Mouse (Mus musculus): ENCODE results near the gene Efcab5. TPM values are rescaled to one million over a fixed set of nuclear protein-coding genes. Genes with fewer than 3 reads are reported as not detected.
"Not testable (repeated sequence)": the region's sequence is repeated elsewhere in the genome, so short reads cannot be mapped to it uniquely, and the experiment has no call there.

The Efcab5 gene
- polyA plus RNA-seq, 1 experiment, result not detected

- Histone ChIP-seq H3K4me1 (ENCODE audit: control insufficient read depth, insufficient read depth, low read length) (no peaks in the 10 kb centered on the region), H3K27ac (ENCODE audit: insufficient read depth, low read depth, low read length) (no peak overlapping the region), H3K4me3 (ENCODE audit: insufficient read depth, low read length) (no peak overlapping the region)
- TF ChIP-seq POLR2A (IDR thresholded peaks at IDR 0.05; ENCODE audit: borderline replicate concordance, low read depth, low read length) (no peak), CTCF (IDR thresholded peaks at IDR 0.05; ENCODE audit: low read depth, low read length) (no peak)
Observed at GRCm38 (mm10) chr11:77148774-77149173, 40.0 kb downstream of the Efcab5 start.

DNA sequence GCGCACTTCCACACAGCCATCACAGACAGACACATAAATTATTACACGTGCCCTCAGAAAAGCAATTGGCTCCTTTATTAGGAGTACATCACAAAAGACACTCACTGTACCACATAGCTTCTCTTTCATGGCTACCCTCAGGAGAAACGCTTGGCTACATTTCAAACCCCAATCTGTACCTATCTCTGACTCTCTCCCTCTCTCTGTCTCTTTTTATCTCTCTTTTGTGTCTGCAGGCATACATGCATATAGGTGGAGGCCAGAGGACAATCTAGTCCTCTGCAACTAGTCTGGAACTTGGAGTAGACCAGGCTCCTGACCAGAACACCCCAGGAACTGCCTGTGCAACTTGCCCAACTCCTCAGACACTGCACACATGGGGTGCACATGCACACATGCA is 41.0 kb downstream of the Efcab5 start:
- H3K4me3 ChIP-seq (ENCODE audit: insufficient read depth, low read length), result no peak overlapping the region
- no peak overlapping the region for H3K27ac ChIP-seq (ENCODE audit: insufficient read depth, low read depth, low read length)
- H3K4me1 ChIP-seq (ENCODE audit: control insufficient read depth, insufficient read depth, low read length), result no peaks in the 10 kb centered on the region
- TF ChIP-seq POLR2A (IDR thresholded peaks at IDR 0.05; ENCODE audit: borderline replicate concordance, low read depth, low read length) (no peak), CTCF (IDR thresholded peaks at IDR 0.05; ENCODE audit: low read depth, low read length) (no peak)

- Histone ChIP-seq H3K27ac (ENCODE audit: insufficient read depth, low read depth, low read length) (no peak overlapping the region), H3K4me1 (ENCODE audit: control insufficient read depth, insufficient read depth, low read length) (peaks cover 3% of the 10 kb centered on the region; the same call in 1 of the 2 replicates), H3K4me3 (ENCODE audit: insufficient read depth, low read length) (no peak overlapping the region)
- TF ChIP-seq CTCF (IDR thresholded peaks at IDR 0.05; ENCODE audit: low read depth, low read length) (no peak), POLR2A (IDR thresholded peaks at IDR 0.05; ENCODE audit: borderline replicate concordance, low read depth, low read length) (no peak)
Observed at GRCm38 (mm10) chr11:77145423-77145822, 43.3 kb downstream of the Efcab5 start.

DNA sequence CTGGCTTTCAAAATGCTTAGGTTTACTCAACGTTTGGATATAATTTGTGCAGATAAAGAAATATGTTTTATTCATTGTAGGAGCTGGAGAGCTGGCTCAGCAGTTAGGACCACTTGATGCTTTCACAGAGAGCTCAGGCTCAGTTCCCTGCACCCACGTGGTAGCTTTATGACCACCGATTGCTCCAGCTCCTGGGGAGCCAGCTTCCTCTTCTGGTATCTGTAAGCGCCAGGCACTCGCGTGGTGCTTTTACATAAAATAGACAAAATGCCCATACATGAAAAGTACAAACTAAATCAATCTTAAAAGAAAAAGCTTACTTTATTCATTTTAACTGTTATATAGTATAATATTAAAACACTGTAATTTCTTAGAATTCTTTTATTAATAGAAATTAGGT is 46.8 kb downstream of the Efcab5 start:
- Histone ChIP-seq H3K4me1 (ENCODE audit: control insufficient read depth, insufficient read depth, low read length) (peaks cover 3% of the 10 kb centered on the region; the same call in 1 of the 2 replicates), H3K4me3 (ENCODE audit: insufficient read depth, low read length) (no peak overlapping the region), H3K27ac (ENCODE audit: insufficient read depth, low read depth, low read length) (no peak overlapping the region)
- no peak for TF ChIP-seq POLR2A (IDR thresholded peaks at IDR 0.05; ENCODE audit: borderline replicate concordance, low read depth, low read length)
- no peak for TF ChIP-seq CTCF (IDR thresholded peaks at IDR 0.05; ENCODE audit: low read depth, low read length)

DNA sequence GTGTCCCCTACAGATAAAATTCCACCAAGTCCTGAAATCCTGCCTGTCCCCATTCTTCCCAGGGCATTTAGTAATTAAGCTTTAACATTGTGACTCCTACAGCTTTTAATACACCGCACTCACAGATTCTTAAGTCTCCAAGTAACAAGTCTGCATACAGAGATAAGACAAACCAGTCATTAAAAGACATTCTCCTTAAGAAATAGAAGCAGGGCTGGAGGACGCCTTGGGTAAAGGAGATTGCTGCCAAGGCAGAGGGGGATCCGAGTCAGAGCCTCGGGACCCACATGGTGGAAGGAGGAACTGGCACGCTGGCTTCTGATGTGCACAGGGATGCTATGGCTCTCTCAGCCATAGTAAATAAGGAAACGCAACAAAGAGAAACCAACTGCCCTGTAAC is 48.8 kb downstream of the Efcab5 start:
- TF ChIP-seq POLR2A (IDR thresholded peaks at IDR 0.05; ENCODE audit: borderline replicate concordance, low read depth, low read length) (no peak), CTCF (IDR thresholded peaks at IDR 0.05; ENCODE audit: low read depth, low read length) (no peak)
- peaks cover 3% of the 10 kb centered on the region; the same call in 1 of the 2 replicates for H3K4me1 ChIP-seq (ENCODE audit: control insufficient read depth, insufficient read depth, low read length)
- H3K27ac ChIP-seq (ENCODE audit: insufficient read depth, low read depth, low read length), result no peak overlapping the region
- no peak overlapping the region for H3K4me3 ChIP-seq (ENCODE audit: insufficient read depth, low read length)

- H3K4me3 ChIP-seq (ENCODE audit: insufficient read depth, low read length), result no peak overlapping the region
- H3K27ac ChIP-seq (ENCODE audit: insufficient read depth, low read depth, low read length), result no peak overlapping the region
- no peak for TF ChIP-seq POLR2A (IDR thresholded peaks at IDR 0.05; ENCODE audit: borderline replicate concordance, low read depth, low read length)
- no peak for TF ChIP-seq CTCF (IDR thresholded peaks at IDR 0.05; ENCODE audit: low read depth, low read length)
- H3K4me1 ChIP-seq (ENCODE audit: control insufficient read depth, insufficient read depth, low read length), result no peaks in the 10 kb centered on the region
Observed at GRCm38 (mm10) chr11:77133450-77133849, 55.3 kb downstream of the Efcab5 start.

GRCm38 (mm10) chr11:77132580-77132979 is 56.2 kb downstream of the Efcab5 start:
- no peak overlapping the region for H3K4me3 ChIP-seq (ENCODE audit: insufficient read depth, low read length)
- no peaks in the 10 kb centered on the region for H3K4me1 ChIP-seq (ENCODE audit: control insufficient read depth, insufficient read depth, low read length)
- TF ChIP-seq POLR2A (IDR thresholded peaks at IDR 0.05; ENCODE audit: borderline replicate concordance, low read depth, low read length), result no peak
- no peak for TF ChIP-seq CTCF (IDR thresholded peaks at IDR 0.05; ENCODE audit: low read depth, low read length)
- H3K27ac ChIP-seq (ENCODE audit: insufficient read depth, low read depth, low read length), result no peak overlapping the region

DNA sequence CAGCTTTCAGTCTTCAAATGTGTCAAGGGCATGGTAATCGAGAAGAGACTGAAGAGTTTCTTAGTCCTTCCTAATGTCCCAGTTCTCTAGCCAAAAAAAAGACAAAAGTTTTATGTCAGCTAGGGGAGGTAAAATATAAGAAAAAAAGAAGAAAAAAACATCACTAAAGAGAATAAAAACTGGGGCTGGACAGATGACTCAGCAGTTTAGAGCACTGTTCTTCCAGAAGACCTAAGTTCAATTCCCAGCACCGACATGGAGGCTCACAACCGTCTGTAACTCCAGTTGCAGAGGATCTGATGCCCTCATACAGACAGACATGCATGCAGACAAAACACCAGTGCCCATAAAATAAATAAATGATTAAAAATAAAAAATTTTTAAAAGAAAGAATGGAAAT is 60.2 kb downstream of the Efcab5 start:
- H3K27ac ChIP-seq (ENCODE audit: insufficient read depth, low read depth, low read length), result no peak overlapping the region
- no peak overlapping the region for H3K4me3 ChIP-seq (ENCODE audit: insufficient read depth, low read length)
- no peak for TF ChIP-seq CTCF (IDR thresholded peaks at IDR 0.05; ENCODE audit: low read depth, low read length)
- no peak for TF ChIP-seq POLR2A (IDR thresholded peaks at IDR 0.05; ENCODE audit: borderline replicate concordance, low read depth, low read length)
- no peaks in the 10 kb centered on the region for H3K4me1 ChIP-seq (ENCODE audit: control insufficient read depth, insufficient read depth, low read length)

DNA sequence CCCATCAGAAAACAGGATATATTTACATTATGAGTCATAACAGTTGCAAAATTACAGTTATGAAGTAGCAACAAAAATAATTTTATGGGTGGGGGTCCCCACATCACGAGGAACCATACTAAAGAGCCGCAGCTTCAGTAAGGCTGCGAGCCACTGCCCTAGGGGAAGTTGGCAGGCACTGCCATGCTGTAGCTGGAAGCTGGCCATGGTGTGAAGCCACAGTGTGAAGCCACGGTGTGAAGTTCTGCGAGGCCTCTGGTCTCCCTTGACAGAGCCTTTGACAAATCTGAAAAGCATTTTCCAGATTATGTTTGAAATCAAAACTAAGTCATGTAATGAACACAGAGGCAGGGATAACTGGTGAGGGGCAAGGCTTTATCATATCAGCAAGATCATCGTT is 77.6 kb downstream of the Efcab5 start:
- TF ChIP-seq CTCF (IDR thresholded peaks at IDR 0.05; ENCODE audit: low read depth, low read length) (no peak), POLR2A (IDR thresholded peaks at IDR 0.05; ENCODE audit: borderline replicate concordance, low read depth, low read length) (no peak)

DNA sequence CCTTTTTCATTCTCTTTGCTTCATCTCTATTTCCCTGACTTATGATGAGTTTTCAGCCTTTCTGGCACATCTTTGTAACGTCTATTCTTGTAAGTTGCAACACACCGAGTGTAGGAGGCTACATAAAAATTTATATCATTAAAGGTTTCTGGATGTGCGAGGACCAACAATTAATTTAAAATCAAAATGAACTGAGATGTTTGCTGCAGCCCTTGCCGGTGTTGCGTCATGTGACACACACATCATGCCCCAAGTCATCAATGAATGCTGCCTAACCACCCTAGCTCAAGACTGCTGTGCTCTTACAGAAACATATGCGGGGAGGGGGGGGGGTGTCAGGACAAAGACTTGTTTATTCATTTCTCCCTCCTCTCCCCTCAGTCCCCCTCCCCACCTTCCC is 80.3 kb downstream of the Efcab5 start:
- no peak for TF ChIP-seq CTCF (IDR thresholded peaks at IDR 0.05; ENCODE audit: low read depth, low read length)
- H3K4me1 ChIP-seq (ENCODE audit: control insufficient read depth, insufficient read depth, low read length), result no peaks in the 10 kb centered on the region
- no peak overlapping the region for H3K27ac ChIP-seq (ENCODE audit: insufficient read depth, low read depth, low read length)
- H3K4me3 ChIP-seq (ENCODE audit: insufficient read depth, low read length), result no peak overlapping the region

More for the DNA sequence above, 77.6 kb downstream of the Efcab5 start:
- Histone ChIP-seq H3K4me3 (ENCODE audit: insufficient read depth, low read length) (no peak overlapping the region), H3K27ac (ENCODE audit: insufficient read depth, low read depth, low read length) (no peak overlapping the region), H3K4me1 (ENCODE audit: control insufficient read depth, insufficient read depth, low read length) (no peaks in the 10 kb centered on the region)

GRCm38 (mm10) chr11:77107872-77108271 is 80.9 kb downstream of the Efcab5 start:
- H3K27ac ChIP-seq (ENCODE audit: insufficient read depth, low read depth, low read length); H3K4me1 ChIP-seq (ENCODE audit: control insufficient read depth, insufficient read depth, low read length); H3K4me3 ChIP-seq (ENCODE audit: insufficient read depth, low read length): not testable (repeated sequence)
